Mouse (Mus musculus): Measurements from ENCODE around the gene Zc3h7a. TPM values are rescaled to one million over a fixed set of nuclear protein-coding genes. Genes with fewer than 3 reads are reported as not detected.

Zc3h7a gene
- polyA plus RNA-seq, 1 experiment, result 51.5 TPM

DNA sequence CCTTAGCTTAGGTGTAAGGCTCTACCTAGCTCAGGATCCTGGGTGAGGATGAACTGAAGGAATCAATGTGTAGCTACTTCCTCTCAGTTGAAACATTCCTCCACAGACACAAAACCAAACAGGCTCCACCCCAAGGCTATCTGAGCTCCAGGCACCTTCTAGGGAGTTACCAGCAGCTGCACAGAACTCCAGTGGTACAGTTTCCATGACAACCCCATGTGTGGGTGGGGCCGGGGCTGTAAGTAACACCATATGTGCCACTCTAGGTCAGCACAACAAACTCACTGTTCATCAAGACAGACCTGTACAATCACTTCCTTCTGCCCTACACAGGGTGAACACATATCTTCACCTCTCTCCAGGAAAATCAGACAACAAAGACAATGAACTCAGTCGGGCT, 22.3 kb upstream of the Zc3h7a start:
- no peak overlapping the region for H3K4me3 ChIP-seq (ENCODE audit: control insufficient read depth, low read depth, low read length)

DNA sequence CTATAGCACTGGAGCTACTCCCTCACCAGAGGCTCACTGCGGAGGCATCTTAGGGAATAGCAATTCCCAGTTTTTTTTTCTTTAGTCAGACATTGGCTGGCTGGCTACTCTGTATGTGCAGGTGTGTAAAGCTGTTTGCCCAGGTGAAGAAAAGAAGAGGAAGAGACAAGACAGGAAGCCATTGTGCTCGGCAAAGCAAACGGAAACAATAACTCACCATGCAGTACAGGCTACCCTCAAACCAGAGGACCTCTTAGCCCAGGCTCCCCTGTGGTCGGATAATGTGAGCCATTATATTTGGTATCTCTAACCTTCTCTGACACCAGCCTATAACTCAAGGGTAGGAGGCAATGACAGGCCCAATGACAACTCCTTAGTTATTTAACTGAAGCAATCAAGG, 20.9 kb upstream of the Zc3h7a start:
- H3K4me1 ChIP-seq (ENCODE audit: control insufficient read depth, insufficient read depth, low read length), result peaks cover 6% of the 10 kb centered on the region; the same call in 1 of the 2 replicates
- no peak overlapping the region for H3K27ac ChIP-seq (ENCODE audit: control insufficient read depth, insufficient read depth, low read depth, low read length)
- H3K27me3 ChIP-seq (ENCODE audit: control insufficient read depth, insufficient read depth, low read length), result no peaks in the 10 kb centered on the region
- no peaks in the 10 kb centered on the region; the same call in none of the 2 replicates for H3K36me3 ChIP-seq (ENCODE audit: control insufficient read depth, insufficient read depth, low read length)
- no peak overlapping the region for H3K4me3 ChIP-seq (ENCODE audit: control insufficient read depth, low read depth, low read length)
- TF ChIP-seq CTCF (IDR thresholded peaks at IDR 0.05; ENCODE audit: control insufficient read depth, insufficient read depth, insufficient replicate concordance, low read depth, low read length), result no peak

More for the DNA sequence above, 22.3 kb upstream of the Zc3h7a start:
- Histone ChIP-seq H3K27me3 (ENCODE audit: control insufficient read depth, insufficient read depth, low read length) (no peaks in the 10 kb centered on the region), H3K36me3 (ENCODE audit: control insufficient read depth, insufficient read depth, low read length) (no peaks in the 10 kb centered on the region; the same call in none of the 2 replicates), H3K27ac (ENCODE audit: control insufficient read depth, insufficient read depth, low read depth, low read length) (no peak overlapping the region), H3K4me1 (ENCODE audit: control insufficient read depth, insufficient read depth, low read length) (peaks cover 10% of the 10 kb centered on the region)
- no peak for TF ChIP-seq CTCF (IDR thresholded peaks at IDR 0.05; ENCODE audit: control insufficient read depth, insufficient read depth, insufficient replicate concordance, low read depth, low read length)
- no peak for TF ChIP-seq POLR2A (IDR thresholded peaks at IDR 0.05; ENCODE audit: control insufficient read depth, low read depth, low read length)

DNA sequence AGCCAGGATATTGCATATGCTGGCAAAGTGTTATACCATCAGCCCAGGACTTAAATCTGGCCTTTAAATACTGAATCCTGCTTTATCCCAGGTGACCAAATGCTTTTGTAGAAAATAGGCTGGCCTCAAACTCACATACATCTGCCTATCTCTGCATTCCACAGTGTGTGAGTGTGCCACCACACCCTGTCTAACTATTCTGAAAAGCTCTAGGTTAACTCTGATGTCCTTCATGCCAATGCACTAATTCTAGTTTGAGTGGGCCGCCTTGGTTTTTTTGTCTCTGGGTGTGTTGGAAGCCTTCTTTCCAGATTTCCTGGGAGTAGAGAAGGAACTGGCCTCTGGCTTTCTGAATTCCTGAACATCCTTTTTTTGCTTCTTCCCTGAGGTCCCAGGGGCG, 17.0 kb upstream of the Zc3h7a start:
- H3K4me1 ChIP-seq (ENCODE audit: control insufficient read depth, insufficient read depth, low read length), result no peaks in the 10 kb centered on the region
- H3K4me3 ChIP-seq (ENCODE audit: control insufficient read depth, low read depth, low read length), result no peak overlapping the region
- no peak for TF ChIP-seq POLR2A (IDR thresholded peaks at IDR 0.05; ENCODE audit: control insufficient read depth, low read depth, low read length)
- TF ChIP-seq CTCF (IDR thresholded peaks at IDR 0.05; ENCODE audit: control insufficient read depth, insufficient read depth, insufficient replicate concordance, low read depth, low read length), result no peak
- H3K27ac ChIP-seq (ENCODE audit: control insufficient read depth, insufficient read depth, low read depth, low read length), result no peak overlapping the region
- H3K36me3 ChIP-seq (ENCODE audit: control insufficient read depth, insufficient read depth, low read length), result no peaks in the 10 kb centered on the region; the same call in none of the 2 replicates
- H3K27me3 ChIP-seq (ENCODE audit: control insufficient read depth, insufficient read depth, low read length), result no peaks in the 10 kb centered on the region

DNA sequence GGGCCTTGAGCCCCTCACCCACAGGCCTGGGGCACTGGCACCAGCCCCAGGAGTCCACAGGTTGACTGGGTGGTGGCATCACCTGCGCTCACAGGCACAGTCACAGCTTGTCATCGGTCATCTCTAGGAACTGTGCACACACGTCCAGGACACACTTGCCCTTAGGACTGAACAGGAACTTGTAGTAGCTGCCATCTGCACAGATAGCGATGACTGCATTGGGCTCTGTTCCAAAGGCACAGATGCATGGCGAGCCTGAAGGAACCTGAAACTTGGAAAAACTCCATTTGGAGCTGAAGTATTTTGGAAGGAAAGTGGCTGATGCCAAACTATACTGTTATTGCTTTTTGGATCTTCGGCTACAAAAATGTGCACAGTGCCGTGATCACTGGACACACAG, 14.0 kb upstream of the Zc3h7a start:
- Histone ChIP-seq H3K27me3 (ENCODE audit: control insufficient read depth, insufficient read depth, low read length) (no peaks in the 10 kb centered on the region), H3K4me1 (ENCODE audit: control insufficient read depth, insufficient read depth, low read length) (peaks cover 2% of the 10 kb centered on the region), H3K27ac (ENCODE audit: control insufficient read depth, insufficient read depth, low read depth, low read length) (no peak overlapping the region), H3K4me3 (ENCODE audit: control insufficient read depth, low read depth, low read length) (no peak overlapping the region), H3K36me3 (ENCODE audit: control insufficient read depth, insufficient read depth, low read length) (no peaks in the 10 kb centered on the region)
- TF ChIP-seq POLR2A (IDR thresholded peaks at IDR 0.05; ENCODE audit: control insufficient read depth, low read depth, low read length) (peak; percentile 19; the same call in 1 of the 2 replicates), CTCF (IDR thresholded peaks at IDR 0.05; ENCODE audit: control insufficient read depth, insufficient read depth, insufficient replicate concordance, low read depth, low read length) (no peak)

DNA sequence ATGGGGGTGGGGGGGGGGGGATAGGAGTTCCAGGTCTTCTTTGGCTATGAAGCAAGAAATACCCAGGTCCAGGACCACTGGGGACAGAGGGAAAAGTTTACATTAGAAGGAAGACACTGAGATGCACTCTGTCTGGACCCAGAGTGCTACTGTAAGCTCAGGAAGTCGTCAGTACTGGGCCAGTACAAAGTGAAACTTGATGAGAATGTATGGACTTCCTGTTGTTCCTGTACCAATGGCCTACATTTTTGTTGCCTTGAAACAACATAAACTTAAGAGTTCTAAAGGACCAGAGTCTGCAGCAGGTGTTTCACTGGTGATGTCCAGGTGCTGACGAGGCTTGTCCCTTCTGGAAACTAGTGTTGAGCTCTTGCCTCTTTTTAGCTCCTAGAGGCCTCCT, 1.2 kb upstream of the Zc3h7a start:
- no peak overlapping the region for H3K27ac ChIP-seq (ENCODE audit: control insufficient read depth, insufficient read depth, low read depth, low read length)
- no peaks in the 10 kb centered on the region for H3K27me3 ChIP-seq (ENCODE audit: control insufficient read depth, insufficient read depth, low read length)
- TF ChIP-seq CTCF (IDR thresholded peaks at IDR 0.05; ENCODE audit: control insufficient read depth, insufficient read depth, insufficient replicate concordance, low read depth, low read length), result no peak
- TF ChIP-seq POLR2A (IDR thresholded peaks at IDR 0.05; ENCODE audit: control insufficient read depth, low read depth, low read length), result no peak
- peaks cover 2% of the 10 kb centered on the region for H3K36me3 ChIP-seq (ENCODE audit: control insufficient read depth, insufficient read depth, low read length)
- peaks cover 6% of the 10 kb centered on the region for H3K4me1 ChIP-seq (ENCODE audit: control insufficient read depth, insufficient read depth, low read length)
- H3K4me3 ChIP-seq (ENCODE audit: control insufficient read depth, low read depth, low read length), result peak overlapping the region; percentile 44

DNA sequence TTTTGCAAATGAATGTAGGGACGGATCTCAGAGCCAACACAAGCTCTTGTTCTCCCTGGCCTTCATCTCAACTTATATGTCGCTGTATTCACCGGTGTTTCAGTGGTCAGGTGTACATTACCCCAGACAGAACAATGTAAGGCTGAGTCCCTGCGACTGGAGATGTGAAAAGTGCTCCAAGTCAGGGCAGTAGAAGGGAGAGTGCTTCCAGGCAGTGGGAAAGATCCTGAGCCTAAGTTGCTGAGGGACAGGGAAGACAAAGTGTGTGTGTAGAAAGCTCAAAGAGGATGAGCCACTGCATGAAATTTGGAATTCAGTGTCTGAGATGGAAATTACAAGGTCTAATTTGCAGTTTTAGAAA, 671 bp upstream of the Zc3h7a start:
- H3K27ac ChIP-seq (ENCODE audit: control insufficient read depth, insufficient read depth, low read depth, low read length), result peak overlapping the region; percentile 92
- peaks cover 2% of the 10 kb centered on the region for H3K36me3 ChIP-seq (ENCODE audit: control insufficient read depth, insufficient read depth, low read length)
- H3K4me3 ChIP-seq (ENCODE audit: control insufficient read depth, low read depth, low read length), result peak overlapping the region; percentile 96
- H3K4me1 ChIP-seq (ENCODE audit: control insufficient read depth, insufficient read depth, low read length), result peaks cover 6% of the 10 kb centered on the region
- no peaks in the 10 kb centered on the region for H3K27me3 ChIP-seq (ENCODE audit: control insufficient read depth, insufficient read depth, low read length)
- TF ChIP-seq POLR2A (IDR thresholded peaks at IDR 0.05; ENCODE audit: control insufficient read depth, low read depth, low read length), result no peak
- TF ChIP-seq CTCF (IDR thresholded peaks at IDR 0.05; ENCODE audit: control insufficient read depth, insufficient read depth, insufficient replicate concordance, low read depth, low read length), result no peak

DNA sequence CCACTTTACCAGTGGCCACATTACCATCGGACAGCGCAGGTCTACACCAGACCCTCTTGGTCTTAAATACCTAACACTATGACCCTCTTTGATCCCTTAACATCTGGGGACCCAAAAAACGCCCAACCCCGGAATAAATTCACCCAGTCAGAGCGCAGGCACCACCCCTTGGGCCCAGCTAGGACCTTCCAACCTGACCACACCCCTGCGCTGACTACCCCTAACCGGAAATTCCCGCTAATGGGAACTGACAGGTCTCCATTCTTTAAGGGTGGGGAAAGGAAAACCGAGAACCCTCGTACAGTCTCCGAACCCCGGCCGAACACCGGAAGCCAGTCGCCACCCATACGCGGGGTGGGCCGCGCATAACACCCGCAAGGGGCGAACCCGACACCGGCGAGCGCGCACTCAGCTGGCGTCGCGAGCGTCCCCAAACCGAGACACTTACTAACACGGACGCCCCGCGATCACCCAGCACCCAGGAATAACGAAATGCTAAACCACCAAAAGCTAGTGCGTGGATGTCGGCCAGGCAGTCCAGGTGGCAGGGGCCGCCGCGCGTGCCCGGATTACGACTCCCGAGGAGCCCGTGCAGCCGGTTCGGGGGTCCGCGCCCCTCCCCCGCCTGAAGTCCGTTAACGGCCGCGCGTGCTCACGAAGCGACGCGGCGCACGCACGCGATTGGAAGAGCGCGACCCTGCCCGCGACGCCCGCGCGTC, 545 bp downstream of the Zc3h7a start:
- Histone ChIP-seq H3K4me1 (ENCODE audit: control insufficient read depth, insufficient read depth, low read length) (peaks cover 6% of the 10 kb centered on the region), H3K27ac (ENCODE audit: control insufficient read depth, insufficient read depth, low read depth, low read length) (peak overlapping the region; percentile 92), H3K4me3 (ENCODE audit: control insufficient read depth, low read depth, low read length) (peak overlapping the region; percentile 96), H3K36me3 (ENCODE audit: control insufficient read depth, insufficient read depth, low read length) (peaks cover 2% of the 10 kb centered on the region), H3K27me3 (ENCODE audit: control insufficient read depth, insufficient read depth, low read length) (no peaks in the 10 kb centered on the region)
- TF ChIP-seq CTCF (IDR thresholded peaks at IDR 0.05; ENCODE audit: control insufficient read depth, insufficient read depth, insufficient replicate concordance, low read depth, low read length) (no peak), POLR2A (IDR thresholded peaks at IDR 0.05; ENCODE audit: control insufficient read depth, low read depth, low read length) (no peak; the same call in 1 of the 2 replicates)

Measured in testis, adult 2 months (tissue).